Mouse (Mus musculus): Measurements from ENCODE around the gene Ctsl. TPM values are rescaled to one million over a fixed set of nuclear protein-coding genes. Genes with fewer than 3 reads are reported as not detected.

The Ctsl gene
- polyA plus RNA-seq, 1 experiment from 2014 or later, result 1,193 TPM

DNA sequence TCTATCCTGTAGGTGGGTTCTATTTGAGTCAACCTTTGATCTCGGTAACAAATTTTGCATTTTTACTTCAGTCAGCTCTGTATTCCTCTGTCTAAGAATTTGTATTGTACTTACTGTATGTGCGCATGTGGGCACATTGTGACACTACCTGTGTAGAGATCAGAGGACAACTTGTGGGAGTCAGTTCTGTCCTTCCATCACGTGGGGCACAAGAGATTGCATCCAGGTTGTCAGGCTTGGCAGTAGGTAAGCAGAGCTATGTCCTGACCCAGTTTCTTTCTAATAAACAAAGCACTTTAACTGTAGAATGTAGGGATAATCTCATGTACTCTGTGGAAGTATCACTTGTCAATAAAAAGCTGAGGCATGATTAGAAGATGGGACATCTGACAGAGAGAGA lies 56.6 kb downstream of the Ctsl start:
- H3K27me3 ChIP-seq (replicated peaks; ENCODE audit: control insufficient read depth, insufficient read depth, low read length), result no peaks in the 10 kb centered on the region
- H3K9ac ChIP-seq (ENCODE audit: low read depth, low read length), result no peak overlapping the region
- H3K36me3 ChIP-seq (ENCODE audit: control insufficient read depth, insufficient read depth), result no peaks in the 10 kb centered on the region
- no peak overlapping the region for H3K4me3 ChIP-seq (ENCODE audit: low read depth, low read length)
- WGBS, result 77% methylated on average over 3 of the region's 3 CpGs
- H3K4me2 ChIP-seq (replicated peaks; ENCODE audit: low read depth), result no peak overlapping the region
- ATAC-seq, result no peak
- no peaks in the 10 kb centered on the region for H3K4me1 ChIP-seq (replicated peaks; ENCODE audit: control insufficient read depth, insufficient read depth, low read length)
- H3K9me3 ChIP-seq (ENCODE audit: control insufficient read depth), result no peaks in the 10 kb centered on the region
- no peak overlapping the region for H3K27ac ChIP-seq (ENCODE audit: low read depth, low read length)
- TF ChIP-seq CTCF (IDR thresholded peaks at IDR 0.05; ENCODE audit: low read depth), result no peak

DNA sequence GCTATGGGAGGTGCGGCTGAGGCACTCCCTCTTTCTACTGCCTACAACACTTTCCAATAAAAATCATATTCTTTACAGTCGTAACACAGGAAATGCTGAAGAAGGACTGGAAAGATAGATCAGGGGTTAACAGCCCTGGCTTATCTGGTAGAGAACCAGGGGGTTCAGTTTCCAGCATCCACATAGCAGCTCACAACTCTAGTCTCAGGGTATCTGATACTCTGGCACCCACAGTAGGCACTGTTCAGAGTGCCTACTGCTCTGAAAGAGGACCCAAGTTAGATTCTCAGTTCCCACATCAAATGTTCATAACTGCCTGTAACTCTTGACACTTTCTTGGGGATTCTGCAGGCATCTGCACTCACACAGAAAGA lies 57.8 kb downstream of the Ctsl start:
- Histone ChIP-seq H3K4me1 (replicated peaks; ENCODE audit: control insufficient read depth, insufficient read depth, low read length) (no peaks in the 10 kb centered on the region), H3K4me3 (ENCODE audit: low read depth, low read length) (peak overlapping the region; percentile 54), H3K27me3 (replicated peaks; ENCODE audit: control insufficient read depth, insufficient read depth, low read length) (no peaks in the 10 kb centered on the region), H3K4me2 (replicated peaks; ENCODE audit: low read depth) (peak overlapping the region; percentile 72), H3K36me3 (ENCODE audit: control insufficient read depth, insufficient read depth) (no peaks in the 10 kb centered on the region), H3K9ac (ENCODE audit: low read depth, low read length) (0 out of 2 replicates have a peak overlapping the region, but pooled peaks have one; percentile 58), H3K27ac (ENCODE audit: low read depth, low read length) (no peak overlapping the region), H3K9me3 (ENCODE audit: control insufficient read depth) (no peaks in the 10 kb centered on the region)
- 0% methylated on average over 2 of the region's 2 CpGs for WGBS
- no peak for TF ChIP-seq CTCF (IDR thresholded peaks at IDR 0.05; ENCODE audit: low read depth)
- ATAC-seq, result peak; percentile 15; the same call in 1 of the 2 replicates

DNA sequence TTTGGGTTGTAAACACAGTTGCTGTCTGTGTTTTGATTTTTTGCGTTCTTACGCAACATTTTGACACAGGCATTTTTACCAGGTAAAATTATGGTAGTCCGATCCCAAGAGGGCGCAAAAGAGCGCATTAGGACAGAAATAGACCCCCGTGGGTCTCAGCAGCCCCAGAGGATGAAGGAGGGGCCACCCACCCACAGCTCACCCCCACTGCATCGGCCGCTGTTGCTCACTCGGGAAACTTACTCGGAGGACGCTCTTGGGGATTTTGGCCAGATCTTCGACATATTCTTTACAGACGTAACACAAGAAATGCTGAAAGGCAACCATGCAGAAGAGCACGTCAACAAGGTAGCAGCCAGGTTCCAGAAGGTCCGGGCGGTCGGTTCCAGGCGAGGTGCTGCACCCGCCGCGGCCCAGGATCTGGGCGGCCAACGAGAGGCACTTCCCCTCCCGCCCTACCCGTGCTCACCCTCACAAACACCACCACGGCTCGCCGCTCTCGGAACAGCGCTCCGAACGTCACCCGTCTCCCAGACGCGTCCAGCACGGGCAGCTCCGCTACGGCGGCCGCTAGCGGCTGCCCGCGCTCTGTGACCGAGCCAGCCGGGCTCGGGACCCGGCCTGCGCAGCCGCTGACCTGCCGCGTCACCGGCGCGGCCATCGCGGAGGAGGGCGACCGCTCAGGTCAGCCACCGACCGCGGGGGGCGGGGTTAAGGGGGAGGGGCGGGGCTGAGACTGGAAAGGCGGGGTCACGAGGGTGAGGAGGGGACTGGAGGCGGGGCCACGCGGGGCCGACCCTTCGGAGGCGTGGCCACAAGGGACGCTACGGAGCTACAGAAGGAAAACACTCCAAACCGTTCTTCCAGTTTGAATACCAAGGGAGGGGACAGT lies 58.4 kb downstream of the Ctsl start, which contains the start of gene Aaed1:
Gene Aaed1 (minus strand): TSS at position 687 of the 892 bp plus-strand sequence.
- Histone ChIP-seq H3K4me3 (ENCODE audit: low read depth, low read length) (peak within 1 kb of the TSS; percentile 54), H3K27ac (ENCODE audit: low read depth, low read length) (peak within 1 kb of the TSS; percentile 86), H3K36me3 (ENCODE audit: control insufficient read depth, insufficient read depth) (peaks cover under 1% of the 10 kb centered on the region), H3K9me3 (ENCODE audit: control insufficient read depth) (no peaks in the 10 kb centered on the region), H3K27me3 (replicated peaks; ENCODE audit: control insufficient read depth, insufficient read depth, low read length) (no peaks in the 10 kb centered on the region), H3K4me1 (replicated peaks; ENCODE audit: control insufficient read depth, insufficient read depth, low read length) (no peaks in the 10 kb centered on the region), H3K4me2 (replicated peaks; ENCODE audit: low read depth) (peak within 1 kb of the TSS; percentile 72), H3K9ac (ENCODE audit: low read depth, low read length) (peak within 1 kb of the TSS; percentile 58)
- peak; percentile 58 for TF ChIP-seq CTCF (IDR thresholded peaks at IDR 0.05; ENCODE audit: low read depth)
- under 1% methylated on average over 68 of the region's 74 CpGs for WGBS
- peak; percentile 93 for ATAC-seq

- H3K27me3 ChIP-seq (replicated peaks; ENCODE audit: control insufficient read depth, insufficient read depth, low read length), result no peaks in the 10 kb centered on the region
- H3K4me3 ChIP-seq (ENCODE audit: low read depth, low read length), result peak overlapping the region; percentile 54
- no peak overlapping the region for H3K27ac ChIP-seq (ENCODE audit: low read depth, low read length)
- H3K4me2 ChIP-seq (replicated peaks; ENCODE audit: low read depth), result peak overlapping the region; percentile 72
- no peaks in the 10 kb centered on the region for H3K9me3 ChIP-seq (ENCODE audit: control insufficient read depth)
- H3K4me1 ChIP-seq (replicated peaks; ENCODE audit: control insufficient read depth, insufficient read depth, low read length), result no peaks in the 10 kb centered on the region
- ATAC-seq, result no peak
- peaks cover 4% of the 10 kb centered on the region for H3K36me3 ChIP-seq (ENCODE audit: control insufficient read depth, insufficient read depth)
- no peak for TF ChIP-seq CTCF (IDR thresholded peaks at IDR 0.05; ENCODE audit: low read depth)
- H3K9ac ChIP-seq (ENCODE audit: low read depth, low read length), result no peak overlapping the region; the same call in 1 of the 2 replicates
- 44% methylated on average over 1 of the region's 1 CpGs for WGBS
Measured at GRCm38 (mm10) chr13:64311266-64311665, 59.4 kb downstream of the Ctsl start.

GRCm38 (mm10) chr13:64310585-64310984 lies 60.1 kb downstream of the Ctsl start:
- Histone ChIP-seq H3K27ac (ENCODE audit: low read depth, low read length) (no peak overlapping the region), H3K9ac (ENCODE audit: low read depth, low read length) (no peak overlapping the region), H3K4me1 (replicated peaks; ENCODE audit: control insufficient read depth, insufficient read depth, low read length) (no peaks in the 10 kb centered on the region), H3K4me3 (ENCODE audit: low read depth, low read length) (no peak overlapping the region), H3K4me2 (replicated peaks; ENCODE audit: low read depth) (peak overlapping the region; percentile 72; the same call in 1 of the 2 replicates), H3K27me3 (replicated peaks; ENCODE audit: control insufficient read depth, insufficient read depth, low read length) (no peaks in the 10 kb centered on the region), H3K36me3 (ENCODE audit: control insufficient read depth, insufficient read depth) (peaks cover 4% of the 10 kb centered on the region), H3K9me3 (ENCODE audit: control insufficient read depth) (no peaks in the 10 kb centered on the region)
- 30% methylated on average over 6 of the region's 6 CpGs for WGBS
- no peak for ATAC-seq
- no peak for TF ChIP-seq CTCF (IDR thresholded peaks at IDR 0.05; ENCODE audit: low read depth)

DNA sequence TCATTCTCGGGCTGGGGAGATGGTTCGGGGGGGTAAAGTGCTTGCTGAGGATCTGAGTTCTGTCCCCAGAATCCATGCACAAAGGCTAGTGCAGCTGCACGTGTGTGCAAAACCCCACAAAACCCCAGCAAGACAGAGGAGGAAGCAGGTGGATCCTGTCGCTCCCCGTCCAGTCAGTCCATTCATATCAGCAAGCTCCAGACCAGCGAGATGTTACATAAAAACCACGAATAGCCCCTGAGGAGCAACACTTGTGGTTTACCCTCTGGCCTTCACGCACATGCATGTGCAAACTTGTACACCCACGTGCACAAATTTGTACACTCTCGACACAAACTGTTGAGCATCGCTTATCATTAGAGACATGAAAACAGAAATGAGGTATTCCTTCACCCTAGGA lies 60.8 kb downstream of the Ctsl start:
- H3K27ac ChIP-seq (ENCODE audit: low read depth, low read length), result no peak overlapping the region
- no peak overlapping the region for H3K9ac ChIP-seq (ENCODE audit: low read depth, low read length)
- H3K4me2 ChIP-seq (replicated peaks; ENCODE audit: low read depth), result no peak overlapping the region

More for the DNA sequence above, 60.8 kb downstream of the Ctsl start:
- no peaks in the 10 kb centered on the region for H3K9me3 ChIP-seq (ENCODE audit: control insufficient read depth)
- ATAC-seq, result no peak
- 66% methylated on average over 11 of the region's 11 CpGs for WGBS
- no peaks in the 10 kb centered on the region for H3K4me1 ChIP-seq (replicated peaks; ENCODE audit: control insufficient read depth, insufficient read depth, low read length)
- H3K27me3 ChIP-seq (replicated peaks; ENCODE audit: control insufficient read depth, insufficient read depth, low read length), result no peaks in the 10 kb centered on the region
- no peak for TF ChIP-seq CTCF (IDR thresholded peaks at IDR 0.05; ENCODE audit: low read depth)
- H3K4me3 ChIP-seq (ENCODE audit: low read depth, low read length), result no peak overlapping the region
- H3K36me3 ChIP-seq (ENCODE audit: control insufficient read depth, insufficient read depth), result peaks cover 4% of the 10 kb centered on the region

Other genes with a start within 250 kb of the Ctsl start
- gene Slc35d2, start 241.5 kb downstream of the Ctsl start, polyA plus RNA-seq (2015; fragmentation: Nextera tagmentation; extraction: Ambion mirVana), result 11.9 and 12.6 TPM in 2 replicates
- 8.9 and 9.5 TPM in 2 replicates for gene Zfp367, start 217.7 kb downstream of the Ctsl start, polyA plus RNA-seq (2015; fragmentation: Nextera tagmentation; extraction: Ambion mirVana)
- gene Habp4, start 209.1 kb downstream of the Ctsl start, polyA plus RNA-seq (2015; fragmentation: Nextera tagmentation; extraction: Ambion mirVana), result 11.8 and 12.7 TPM in 2 replicates
- 15.0 and 17.2 TPM in 2 replicates for gene Cdc14b, start 95.6 kb downstream of the Ctsl start, polyA plus RNA-seq (2015; fragmentation: Nextera tagmentation; extraction: Ambion mirVana)
- 28.9 and 29.9 TPM in 2 replicates for gene Aaed1, start 58.2 kb downstream of the Ctsl start, polyA plus RNA-seq (2015; fragmentation: Nextera tagmentation; extraction: Ambion mirVana)
- 4.1 and 4.3 TPM in 2 replicates for gene Cdk20, start 61.4 kb upstream of the Ctsl start, polyA plus RNA-seq (2015; fragmentation: Nextera tagmentation; extraction: Ambion mirVana)
- gene Fam240b, start 126.9 kb upstream of the Ctsl start, polyA plus RNA-seq (2015; fragmentation: Nextera tagmentation; extraction: Ambion mirVana), result not detected in 2 replicates